Mouse (Mus musculus): Measurements from ENCODE around the gene Gdf15. TPM values are rescaled to one million over a fixed set of nuclear protein-coding genes. Genes with fewer than 3 reads are reported as not detected.

Gene Gdf15
- 2.5 and 4.5 TPM in 2 replicates for polyA plus RNA-seq (2012; ENCODE audit: insufficient read depth, low replicate concordance)

- TF ChIP-seq GATA1 (IDR thresholded peaks at IDR 0.05; ENCODE audit: borderline replicate concordance, low read length) (no peak), FLI1 (IDR thresholded peaks at IDR 0.05; ENCODE audit: low read length) (no peak)
- Histone ChIP-seq H3K4me3 (replicated peaks) (peak within 1 kb of the TSS; percentile 38), H3K27me3 (replicated peaks) (no peaks in the 10 kb centered on the region), H3K36me3 (replicated peaks; ENCODE audit: low read length) (no peaks in the 10 kb centered on the region), H3K9me3 (no peaks in the 10 kb centered on the region), H3K4me1 (peaks cover 86% of the 10 kb centered on the region)
Measured at GRCm38 (mm10) chr8:70632346-70632892, at the start of gene Gdf15. Gdf15 (minus strand) TSS chr8:70632456.

- TF ChIP-seq FLI1 (IDR thresholded peaks at IDR 0.05; ENCODE audit: low read length) (no peak), GATA1 (IDR thresholded peaks at IDR 0.05; ENCODE audit: borderline replicate concordance, low read length) (no peak)
- Histone ChIP-seq H3K36me3 (replicated peaks; ENCODE audit: low read length) (peaks cover 40% of the 10 kb centered on the region), H3K4me3 (replicated peaks) (no peak overlapping the region), H3K4me1 (peaks cover 85% of the 10 kb centered on the region), H3K27me3 (replicated peaks) (peaks cover 10% of the 10 kb centered on the region), H3K9me3 (peaks cover 6% of the 10 kb centered on the region; the same call in 1 of the 2 replicates)
Measured at GRCm38 (mm10) chr8:70681410-70681809, 49.2 kb upstream of the Gdf15 start.

GRCm38 (mm10) chr8:70680039-70680438 is 47.8 kb upstream of the Gdf15 start:
- peaks cover 85% of the 10 kb centered on the region for H3K4me1 ChIP-seq
- peaks cover 46% of the 10 kb centered on the region for H3K36me3 ChIP-seq (replicated peaks; ENCODE audit: low read length)
- peaks cover 3% of the 10 kb centered on the region for H3K27me3 ChIP-seq (replicated peaks)
- peaks cover 6% of the 10 kb centered on the region; the same call in 1 of the 2 replicates for H3K9me3 ChIP-seq
- TF ChIP-seq FLI1 (IDR thresholded peaks at IDR 0.05; ENCODE audit: low read length) (no peak), GATA1 (IDR thresholded peaks at IDR 0.05; ENCODE audit: borderline replicate concordance, low read length) (no peak)
- H3K4me3 ChIP-seq (replicated peaks): peak overlapping the region; percentile 34

GRCm38 (mm10) chr8:70679404-70679803 is 47.1 kb upstream of the Gdf15 start:
- peaks cover 89% of the 10 kb centered on the region for H3K4me1 ChIP-seq
- TF ChIP-seq GATA1 (IDR thresholded peaks at IDR 0.05; ENCODE audit: borderline replicate concordance, low read length) (no peak), FLI1 (IDR thresholded peaks at IDR 0.05; ENCODE audit: low read length) (no peak)
- peaks cover 6% of the 10 kb centered on the region; the same call in 1 of the 2 replicates for H3K9me3 ChIP-seq
- peaks cover 46% of the 10 kb centered on the region for H3K36me3 ChIP-seq (replicated peaks; ENCODE audit: low read length)
- H3K27me3 ChIP-seq (replicated peaks): peaks cover 2% of the 10 kb centered on the region
- peak overlapping the region; percentile 60 for H3K4me3 ChIP-seq (replicated peaks)

- no peak for TF ChIP-seq FLI1 (IDR thresholded peaks at IDR 0.05; ENCODE audit: low read length)
- no peak for TF ChIP-seq GATA1 (IDR thresholded peaks at IDR 0.05; ENCODE audit: borderline replicate concordance, low read length)
- peaks cover 6% of the 10 kb centered on the region; the same call in 1 of the 2 replicates for H3K9me3 ChIP-seq
- H3K4me1 ChIP-seq: peaks cover 89% of the 10 kb centered on the region
- H3K4me3 ChIP-seq (replicated peaks): peak overlapping the region; percentile 60
- H3K36me3 ChIP-seq (replicated peaks; ENCODE audit: low read length): peaks cover 46% of the 10 kb centered on the region
- no peaks in the 10 kb centered on the region for H3K27me3 ChIP-seq (replicated peaks)
Measured at GRCm38 (mm10) chr8:70678679-70679078, 46.4 kb upstream of the Gdf15 start.

- Histone ChIP-seq H3K9me3 (peaks cover 6% of the 10 kb centered on the region; the same call in 1 of the 2 replicates), H3K36me3 (replicated peaks; ENCODE audit: low read length) (peaks cover 46% of the 10 kb centered on the region), H3K4me3 (replicated peaks) (peak overlapping the region; percentile 72), H3K4me1 (peaks cover 89% of the 10 kb centered on the region), H3K27me3 (replicated peaks) (no peaks in the 10 kb centered on the region)
- TF ChIP-seq FLI1 (IDR thresholded peaks at IDR 0.05; ENCODE audit: low read length) (no peak), GATA1 (IDR thresholded peaks at IDR 0.05; ENCODE audit: borderline replicate concordance, low read length) (no peak)
Measured at GRCm38 (mm10) chr8:70677451-70678080, 45.3 kb upstream of the Gdf15 start.

GRCm38 (mm10) chr8:70675336-70675735 is 43.1 kb upstream of the Gdf15 start:
- peaks cover 86% of the 10 kb centered on the region for H3K4me1 ChIP-seq

GRCm38 (mm10) chr8:70674716-70675115 is 42.5 kb upstream of the Gdf15 start:
- no peak for TF ChIP-seq GATA1 (IDR thresholded peaks at IDR 0.05; ENCODE audit: borderline replicate concordance, low read length)
- no peak for TF ChIP-seq FLI1 (IDR thresholded peaks at IDR 0.05; ENCODE audit: low read length)
- H3K4me3 ChIP-seq (replicated peaks): peak overlapping the region; percentile 95
- peaks cover 80% of the 10 kb centered on the region for H3K4me1 ChIP-seq

More at GRCm38 (mm10) chr8:70675336-70675735, 43.1 kb upstream of the Gdf15 start:
- H3K27me3 ChIP-seq (replicated peaks): no peaks in the 10 kb centered on the region
- no peak for TF ChIP-seq FLI1 (IDR thresholded peaks at IDR 0.05; ENCODE audit: low read length)
- TF ChIP-seq GATA1 (IDR thresholded peaks at IDR 0.05; ENCODE audit: borderline replicate concordance, low read length): no peak
- peak overlapping the region; percentile 95 for H3K4me3 ChIP-seq (replicated peaks)
- H3K9me3 ChIP-seq: peaks cover 6% of the 10 kb centered on the region; the same call in 1 of the 2 replicates
- H3K36me3 ChIP-seq (replicated peaks; ENCODE audit: low read length): peaks cover 43% of the 10 kb centered on the region

GRCm38 (mm10) chr8:70674109-70674508 is 41.9 kb upstream of the Gdf15 start:
- peaks cover 30% of the 10 kb centered on the region for H3K36me3 ChIP-seq (replicated peaks; ENCODE audit: low read length)
- peak overlapping the region; percentile 95 for H3K4me3 ChIP-seq (replicated peaks)
- peaks cover 6% of the 10 kb centered on the region; the same call in 1 of the 2 replicates for H3K9me3 ChIP-seq
- TF ChIP-seq GATA1 (IDR thresholded peaks at IDR 0.05; ENCODE audit: borderline replicate concordance, low read length): no peak
- no peak for TF ChIP-seq FLI1 (IDR thresholded peaks at IDR 0.05; ENCODE audit: low read length)
- peaks cover 74% of the 10 kb centered on the region for H3K4me1 ChIP-seq
- H3K27me3 ChIP-seq (replicated peaks): no peaks in the 10 kb centered on the region

More at GRCm38 (mm10) chr8:70674716-70675115, 42.5 kb upstream of the Gdf15 start:
- Histone ChIP-seq H3K9me3 (peaks cover 6% of the 10 kb centered on the region; the same call in 1 of the 2 replicates), H3K36me3 (replicated peaks; ENCODE audit: low read length) (peaks cover 37% of the 10 kb centered on the region), H3K27me3 (replicated peaks) (no peaks in the 10 kb centered on the region)

Data from megakaryocyte, embryonic 14.5 days (primary cell).